Mouse (Mus musculus) CH12.LX (cell line): ENCODE measurements around the gene Aurkb.

ENCODE experiments used
- CTCF ChIP-seq, 2 experiments: IDR thresholded peaks in 1 of 2; conservative IDR thresholded peaks in 1 of 2; 2 replicates each; pipeline ENCODE4 v1.5.1; 2011 to 2012; ENCODE audit warnings: low read depth in 2 of 2, low read length in 2 of 2, improper control_type of control experiment in 1 of 2, inconsistent platforms in 1 of 2, mild to moderate bottlenecking in 1 of 2, moderate library complexity in 1 of 2
- ELF1 ChIP-seq: IDR thresholded peaks from 2 replicates; pipeline ENCODE4 v1.6.1; 2014; ENCODE audit warnings: low read depth, mild to moderate bottlenecking, inconsistent platforms, low read length, improper control_type of control experiment
- EP300 ChIP-seq: IDR thresholded peaks from 2 replicates; pipeline ENCODE4 v1.6.1; 2011; ENCODE audit warnings: low read length, improper control_type of control experiment
- POLR2A ChIP-seq: IDR thresholded peaks from 2 replicates; pipeline ENCODE4 v1.6.1; 2011; ENCODE audit warnings: low read depth, mild to moderate bottlenecking, improper control_type of control experiment, low read length
- RAD21 ChIP-seq: IDR thresholded peaks from 2 replicates; pipeline ENCODE4 v1.6.1; 2011; ENCODE audit warnings: low read depth, mild to moderate bottlenecking, low read length, improper control_type of control experiment, moderate library complexity
- SIN3A ChIP-seq: IDR thresholded peaks from 2 replicates; pipeline ENCODE4 v1.6.1; 2012; ENCODE audit warnings: low read length, improper control_type of control experiment, inconsistent platforms
- TBP ChIP-seq: conservative IDR thresholded peaks from 2 replicates; pipeline ENCODE4 v1.6.1; 2011; ENCODE audit warnings: low read depth, low read length, improper control_type of control experiment
- TCF12 ChIP-seq: IDR thresholded peaks from 2 replicates; pipeline ENCODE4 v1.6.1; 2014; ENCODE audit warnings: low read depth, mild to moderate bottlenecking, inconsistent platforms, low read length, improper control_type of control experiment

DNA sequence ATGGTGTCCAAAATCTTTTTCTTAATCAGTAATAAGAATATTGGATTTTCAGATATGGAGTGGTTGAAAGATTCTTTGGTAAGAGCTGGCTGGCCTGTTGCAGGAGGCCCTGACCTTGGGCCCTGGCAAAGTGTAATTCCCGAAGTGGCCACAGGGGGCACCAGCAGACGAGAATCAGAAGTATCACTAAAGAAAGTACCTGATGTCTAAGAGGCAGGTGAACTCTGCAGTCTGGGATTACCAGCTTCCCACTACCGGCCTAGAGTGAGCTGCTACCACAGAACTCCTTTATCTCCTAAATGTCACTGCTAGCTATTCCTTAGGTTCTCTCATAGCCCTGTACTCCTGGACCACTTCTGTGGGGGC lies 46.9 kb downstream of the Aurkb start:
- TF ChIP-seq EP300 (no peak), TCF12 (no peak), POLR2A (no peak), SIN3A (no peak), ELF1 (no peak), CTCF (conservative IDR thresholded peaks at IDR 0.05 in 1 of 2, IDR thresholded peaks at IDR 0.05 in 1 of 2; ENCODE audit: low read depth in 2 of 2, low read length in 2 of 2) (peak; percentile 86 to 99), TBP (no peak), RAD21 (peak; percentile 70)
